Mouse (Mus musculus) layer of hippocampus, adult 18-20 months (tissue): Measurements from ENCODE around the gene Wdr60. TPM values are rescaled to one million over a fixed set of nuclear protein-coding genes. Genes with fewer than 3 reads are reported as not detected.

Source experiments
- DNase-seq, 2 experiments: peaks; one replicate each; pipeline ENCODE4 v3.0.0; 2022; ENCODE audit warnings: low spot score in 2 of 2
- microRNA-seq, 2 experiments: library from miRNA; unstranded; fragments of <30 nt; microRNA quantifications; one replicate each; pipeline ENCODE4 v1.2.0; 2021
- total RNA-seq, 2 experiments: library from RNA; stranded (reverse); gene quantifications; 2 replicates each; pipeline ENCODE4 v1.2.3; 2021

Wdr60 gene
- total RNA-seq, 2 experiments from 2014 or later, result 16.2 to 16.4 TPM

GRCm38 (mm10) chr12:116194641-116195040, 68.2 kb downstream of the Wdr60 start:
- DNase-seq, result no peak

GRCm38 (mm10) chr12:116193952-116194351, 68.9 kb downstream of the Wdr60 start:
- DNase-seq, result no peak

- DNase-seq, result no peak
Measured at GRCm38 (mm10) chr12:116183212-116183935, 79.4 kb downstream of the Wdr60 start.

- DNase-seq, result no peak
Measured at GRCm38 (mm10) chr12:116182376-116182775, 80.4 kb downstream of the Wdr60 start.

GRCm38 (mm10) chr12:116181436-116182050, 81.3 kb downstream of the Wdr60 start:
- no peak for DNase-seq

GRCm38 (mm10) chr12:116176930-116177329, 85.9 kb downstream of the Wdr60 start:
- DNase-seq, result no peak

- DNase-seq, result no peak
Measured at GRCm38 (mm10) chr12:116169666-116170065, 93.2 kb downstream of the Wdr60 start.

- DNase-seq, result no peak
Measured at GRCm38 (mm10) chr12:116165368-116165767, 97.5 kb downstream of the Wdr60 start.

GRCm38 (mm10) chr12:116159695-116160094, 103.1 kb downstream of the Wdr60 start:
- no peak for DNase-seq

GRCm38 (mm10) chr12:116159223-116159622, 103.6 kb downstream of the Wdr60 start:
- no peak for DNase-seq

- DNase-seq, result peak in 1 of 2 experiments; percentile 5
Measured at GRCm38 (mm10) chr12:116156792-116157532, 105.9 kb downstream of the Wdr60 start.

Small RNA genes within 50 kb of the gene (microRNA-seq; reads per million reads assigned to microRNA genes)
- 0 reads per million in 2 experiments for gene Gm23190

Other genes with a start within 250 kb of the Wdr60 start
- gene Zfp386, start 215.3 kb downstream of the Wdr60 start, total RNA-seq, result 10 to 100 TPM; 27.8 to 29.3 TPM
- gene Vipr2, start 185.3 kb downstream of the Wdr60 start, total RNA-seq, result under 1 TPM; 0.46 to 0.99 TPM
- not detected for gene Gm11027, start 12.4 kb upstream of the Wdr60 start, total RNA-seq
- gene Esyt2, start 18.2 kb upstream of the Wdr60 start, total RNA-seq, result 10 to 100 TPM; 64.9 to 69.9 TPM
- 1 to 10 TPM; 4.0 to 5.8 TPM for gene Ncapg2, start 142.4 kb upstream of the Wdr60 start, total RNA-seq
- gene Ptprn2, start 222.7 kb upstream of the Wdr60 start, total RNA-seq, result 100 to 1,000 TPM; 296 to 297 TPM